Mouse (Mus musculus) monocyte, adult 5-6 weeks (primary cell): ENCODE data around the gene Cdk19. TPM values are rescaled to one million over a fixed set of nuclear protein-coding genes. Genes with fewer than 3 reads are reported as not detected.

Experiments
- ATAC-seq: fragments of 153-309, 156-312 bp; replicated peaks from 2 replicates; pipeline ENCODE4 v1.8.0; 2017; ENCODE audit warnings: mild to moderate bottlenecking; ENCODE audit not compliant: low TSS enrichment, insufficient number of reproducible peaks, severe bottlenecking, poor library complexity, low FRiP score
- total RNA-seq: library from RNA; stranded (forward); fragments of 200-1000, 200-491, 200-594 nt; gene quantifications from 3 replicates; pipeline ENCODE4 v1.2.3, GENCODE M21; 2017

The Cdk19 gene
- total RNA-seq, 1 experiment from 2014 or later, result 36.1 TPM

DNA sequence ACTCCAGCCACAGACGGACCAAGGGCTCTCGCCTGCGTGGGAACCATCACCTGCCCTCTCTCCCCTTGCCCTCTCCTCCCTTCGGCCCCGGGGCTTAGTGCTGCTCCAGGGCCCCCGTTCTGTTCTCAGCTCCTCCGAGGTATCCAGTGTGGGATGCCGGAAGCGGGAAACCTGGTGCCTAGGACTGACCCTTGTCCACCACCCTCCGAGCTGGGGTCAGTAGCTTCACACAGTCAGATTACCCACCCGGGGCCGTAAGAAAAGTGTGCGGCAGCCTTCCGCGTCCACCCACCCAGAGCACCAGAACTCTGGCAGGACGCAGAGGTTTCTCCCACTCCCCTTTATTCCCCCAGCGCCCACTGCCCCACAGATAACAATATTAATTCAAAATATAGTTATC lies 119.8 kb downstream of the Cdk19 start:
- no peak for ATAC-seq

DNA sequence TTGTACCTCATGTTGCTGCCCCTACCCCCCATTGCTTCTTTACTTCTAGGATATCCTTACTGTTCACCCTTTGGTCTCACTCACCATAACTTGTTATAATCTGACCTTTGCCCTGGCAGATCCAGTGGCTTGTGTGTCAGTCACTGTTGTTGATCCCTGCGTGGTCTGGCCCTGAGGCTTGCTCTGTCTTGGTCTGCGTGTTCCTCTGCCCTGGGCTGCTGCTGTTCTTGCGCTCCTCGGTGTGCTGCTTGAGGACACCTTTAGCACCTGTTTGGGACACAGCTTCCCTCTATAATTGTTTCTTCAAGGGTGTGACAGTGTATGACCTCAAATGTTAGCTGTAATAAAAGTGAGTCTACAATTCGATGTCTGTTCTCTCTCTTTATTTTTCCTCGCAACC lies 122.0 kb downstream of the Cdk19 start:
- no peak for ATAC-seq

DNA sequence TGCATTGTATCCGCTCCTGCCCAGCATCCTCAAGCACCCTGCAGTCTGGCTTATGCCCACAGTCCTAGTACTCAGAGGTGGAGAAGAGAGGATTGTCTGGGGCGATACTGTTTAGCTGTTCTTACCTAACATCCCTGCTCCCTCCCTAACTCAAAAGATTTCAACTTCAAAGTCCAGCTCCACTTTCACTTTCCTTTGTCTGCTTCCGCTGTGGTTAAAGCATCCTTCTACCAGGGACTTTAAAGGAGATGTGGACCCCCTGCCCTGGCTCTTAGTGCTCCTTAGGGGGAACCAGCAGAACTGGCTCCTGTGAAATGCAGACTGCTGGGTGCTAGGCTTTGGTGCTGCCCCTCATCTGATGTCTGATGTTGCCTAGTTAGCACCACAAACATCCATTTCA lies 122.9 kb downstream of the Cdk19 start:
- ATAC-seq, result peak; percentile 33; the same call in 1 of the 2 replicates

DNA sequence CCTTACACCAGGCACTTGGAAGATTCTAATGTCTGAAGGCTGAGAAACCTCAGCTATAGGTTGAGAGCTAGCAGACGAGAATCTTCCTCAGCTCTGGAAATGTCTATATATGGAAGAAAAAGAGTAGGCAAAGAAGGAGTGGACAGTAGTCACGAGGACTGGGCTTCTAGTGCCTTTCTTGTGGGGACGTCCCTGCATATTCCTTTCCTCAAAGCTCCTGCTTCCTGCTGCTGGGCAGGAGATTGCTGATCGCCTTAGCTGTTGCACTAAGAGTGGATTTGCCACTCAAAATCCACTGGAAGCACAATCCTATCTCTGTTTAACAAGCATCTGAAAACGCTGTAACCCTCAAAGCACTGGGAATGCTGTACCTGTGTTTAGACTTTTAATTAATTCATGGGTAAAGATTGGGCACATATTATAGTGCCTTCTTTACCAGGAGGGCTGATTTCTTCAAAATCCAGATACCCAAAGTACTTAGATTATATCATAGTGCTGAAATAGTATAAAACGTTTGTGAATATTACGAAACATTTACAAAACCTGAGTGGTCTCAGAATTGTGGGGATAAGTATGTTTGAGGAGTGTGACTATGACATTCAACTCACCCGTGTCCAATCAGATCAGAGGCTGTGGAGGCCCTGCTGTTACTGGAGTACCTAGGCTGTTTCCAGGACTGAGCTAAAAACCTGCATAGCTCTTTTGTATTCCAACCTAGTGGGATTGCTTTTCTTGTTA lies 128.0 kb downstream of the Cdk19 start:
- ATAC-seq, result no peak

DNA sequence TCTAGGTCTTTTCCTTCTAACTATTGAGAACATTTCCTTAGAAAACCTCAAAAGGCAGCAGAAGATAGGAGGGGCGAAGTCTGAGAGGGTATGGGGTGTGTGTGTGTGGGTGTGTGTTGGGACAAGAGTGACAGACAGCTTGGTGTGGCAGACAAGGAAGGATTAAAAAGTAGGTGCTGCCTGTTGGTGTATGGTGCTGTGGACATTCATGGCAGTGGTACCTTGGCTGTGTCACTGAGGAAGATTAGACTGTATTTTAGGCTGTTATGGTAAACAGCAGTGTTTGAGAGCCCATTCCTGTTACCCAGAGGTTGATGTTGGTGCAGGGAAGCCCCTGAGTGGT lies 128.5 kb downstream of the Cdk19 start:
- no peak for ATAC-seq

DNA sequence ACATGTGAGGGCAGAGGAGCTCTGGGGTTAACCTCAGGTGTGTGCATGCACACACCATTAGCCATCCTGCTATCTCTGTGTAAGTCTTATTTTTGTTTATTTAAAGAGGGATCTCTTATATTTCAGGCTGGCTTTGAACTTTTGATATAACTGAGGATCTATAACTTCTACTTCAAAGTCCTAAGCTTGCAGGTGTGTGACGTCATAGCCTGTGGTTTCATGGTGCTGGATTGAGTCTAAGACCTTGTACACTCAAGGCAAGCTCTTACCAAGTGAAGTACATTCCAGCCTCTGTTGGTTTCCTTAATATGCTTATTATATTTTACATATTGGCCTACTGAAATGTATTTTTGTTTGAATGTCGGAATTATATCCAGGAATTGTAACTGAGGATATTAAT lies 129.8 kb downstream of the Cdk19 start:
- no peak for ATAC-seq

DNA sequence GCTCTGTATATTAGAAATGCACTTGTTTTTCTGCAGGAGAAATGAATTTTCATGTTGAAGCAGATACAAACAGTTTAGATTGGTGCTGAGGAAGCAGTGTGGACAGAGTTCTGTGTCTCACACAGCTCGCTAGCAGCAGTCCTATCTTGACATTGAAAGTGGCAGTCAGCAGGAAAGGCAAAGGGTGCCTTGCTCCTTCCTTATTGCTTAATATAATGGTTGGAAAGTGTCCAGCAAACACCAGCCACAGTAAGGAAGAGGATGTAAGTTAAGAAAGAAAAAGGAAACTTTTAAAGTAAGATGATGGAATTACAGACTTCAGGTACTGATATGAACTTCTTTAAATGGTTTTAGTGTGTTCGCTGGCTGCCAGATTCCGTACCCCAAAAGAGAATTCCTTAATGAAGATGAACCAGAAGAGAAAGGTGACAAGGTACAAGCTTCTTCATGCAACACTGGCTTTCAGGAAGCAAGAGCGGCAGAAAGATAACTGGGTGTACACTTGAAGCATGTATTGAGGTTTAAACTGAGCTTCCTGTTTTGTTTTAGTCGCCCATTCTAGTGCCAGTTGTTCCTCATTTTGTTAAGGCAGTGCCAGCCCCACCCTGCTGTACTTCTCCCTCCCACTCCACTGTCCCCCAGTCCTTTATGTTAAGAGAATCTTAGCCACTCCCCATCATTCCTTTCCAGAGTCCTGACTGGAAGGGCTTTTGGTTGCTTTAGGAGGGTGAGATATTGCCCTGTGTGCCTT lies 137.3 kb downstream of the Cdk19 start:
- peak; percentile 91 for ATAC-seq

DNA sequence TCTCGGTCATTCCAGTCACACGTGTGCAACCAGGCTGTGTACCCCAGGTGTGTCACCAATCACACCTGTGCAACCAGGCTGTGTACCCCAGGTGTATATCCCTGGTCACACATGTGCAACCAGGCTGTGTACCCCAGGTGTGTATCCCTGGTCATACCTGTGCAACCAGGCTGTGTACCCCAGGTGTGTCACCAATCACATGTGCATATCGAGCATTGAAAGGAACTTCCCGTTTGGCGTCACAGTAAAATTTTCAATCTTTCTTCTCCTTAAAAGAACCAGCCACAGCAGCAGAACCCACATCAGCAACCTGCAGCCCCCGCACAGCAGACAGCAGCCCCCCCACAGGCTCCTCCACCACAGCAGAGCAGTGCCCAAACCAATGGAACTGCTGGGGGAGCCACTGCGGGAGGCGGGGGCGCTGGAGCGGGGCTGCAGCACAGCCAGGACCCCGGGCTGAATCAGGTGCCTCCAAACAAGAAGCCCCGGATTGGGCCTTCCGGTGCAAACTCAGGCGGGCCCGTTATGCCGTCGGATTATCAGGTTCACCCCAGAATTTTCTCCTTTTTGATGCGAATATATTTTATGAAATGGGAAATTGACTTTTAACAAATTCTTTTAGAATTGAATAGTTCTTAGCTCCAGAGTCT lies 138.2 kb downstream of the Cdk19 start:
- no peak for ATAC-seq

DNA sequence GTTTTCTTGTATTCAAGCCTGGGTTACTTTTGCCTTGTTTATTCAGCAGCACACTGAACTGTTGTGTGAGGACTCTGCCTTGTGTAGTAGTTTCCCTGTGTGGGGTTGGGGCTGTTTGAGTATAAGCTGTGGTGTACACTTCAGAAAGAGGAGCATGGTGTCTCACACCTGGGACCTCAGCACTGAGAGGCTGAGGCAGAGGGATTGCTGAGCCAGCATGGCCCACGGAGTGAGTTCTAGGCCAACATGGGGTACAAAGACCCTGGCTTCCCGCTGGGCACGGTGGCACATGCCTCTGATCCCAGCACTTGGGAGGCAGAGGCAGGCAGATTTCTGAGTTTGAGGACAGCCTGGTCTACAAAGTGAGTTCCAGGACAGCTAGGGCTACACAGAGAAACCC lies 139.3 kb downstream of the Cdk19 start:
- no peak for ATAC-seq

DNA sequence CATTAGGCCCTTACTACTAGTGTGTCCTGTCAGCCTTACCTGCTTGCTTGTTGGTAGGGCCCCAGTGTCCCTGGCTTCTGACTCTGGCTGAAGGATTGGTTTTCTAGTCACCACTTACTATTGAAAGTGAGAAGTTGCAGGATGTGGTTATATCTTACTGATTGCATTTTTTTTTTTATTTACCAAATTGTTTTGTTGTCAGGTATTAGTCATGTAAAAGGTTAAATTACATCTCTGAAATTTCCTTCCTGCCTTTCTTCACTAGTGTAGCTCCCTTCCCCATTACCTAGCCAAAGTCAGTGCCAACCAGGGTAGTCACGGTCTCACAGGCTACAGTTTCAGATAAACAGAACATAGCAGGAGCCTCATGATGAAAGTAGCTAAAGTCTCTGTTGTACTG lies 139.9 kb downstream of the Cdk19 start:
- no peak for ATAC-seq

DNA sequence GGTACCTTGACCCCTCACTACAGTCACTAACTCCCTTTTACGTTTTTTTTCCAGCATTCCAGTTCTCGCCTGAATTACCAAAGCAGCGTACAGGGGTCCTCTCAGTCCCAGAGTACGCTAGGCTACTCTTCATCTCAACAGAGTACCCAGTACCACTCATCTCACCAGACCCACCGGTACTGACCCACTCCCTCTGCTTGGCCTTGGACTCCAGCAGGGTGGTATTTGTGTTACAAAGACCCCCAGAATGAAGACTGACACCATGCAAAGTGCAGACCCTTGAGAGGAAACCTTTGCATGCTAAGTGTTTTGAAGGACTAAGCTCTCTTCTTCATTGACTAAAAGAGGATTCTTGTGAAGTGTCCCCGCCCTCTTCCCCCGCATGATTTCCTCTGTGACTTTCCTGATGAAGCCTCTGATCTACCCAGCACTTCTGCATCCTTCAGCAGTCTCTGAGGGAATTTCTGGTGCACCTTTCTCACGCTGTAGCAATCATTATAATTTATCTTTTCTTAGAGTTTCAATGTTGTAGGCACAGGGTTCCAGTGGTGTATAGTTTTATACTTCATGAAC lies 140.3 kb downstream of the Cdk19 start:
- ATAC-seq, result no peak

DNA sequence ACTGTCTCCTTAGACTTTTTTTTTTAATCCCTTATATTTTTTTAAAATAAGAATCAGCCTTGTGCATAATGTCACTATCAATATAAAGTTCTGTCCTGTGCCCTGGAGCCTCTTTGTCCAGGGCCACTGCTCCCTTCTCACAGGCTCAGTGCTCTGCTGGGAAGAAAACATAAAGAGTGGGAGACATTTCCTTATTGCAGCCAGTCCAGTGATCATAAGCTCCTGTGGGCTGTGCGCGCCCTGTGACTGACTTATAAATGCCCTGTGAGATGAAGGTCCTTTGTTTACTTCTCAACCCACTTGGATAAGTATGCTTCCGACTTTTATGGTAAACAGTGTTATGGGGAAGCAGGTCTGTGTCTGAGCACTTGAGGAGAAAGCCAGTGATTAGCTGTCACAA lies 142.2 kb downstream of the Cdk19 start:
- ATAC-seq, result no peak

DNA sequence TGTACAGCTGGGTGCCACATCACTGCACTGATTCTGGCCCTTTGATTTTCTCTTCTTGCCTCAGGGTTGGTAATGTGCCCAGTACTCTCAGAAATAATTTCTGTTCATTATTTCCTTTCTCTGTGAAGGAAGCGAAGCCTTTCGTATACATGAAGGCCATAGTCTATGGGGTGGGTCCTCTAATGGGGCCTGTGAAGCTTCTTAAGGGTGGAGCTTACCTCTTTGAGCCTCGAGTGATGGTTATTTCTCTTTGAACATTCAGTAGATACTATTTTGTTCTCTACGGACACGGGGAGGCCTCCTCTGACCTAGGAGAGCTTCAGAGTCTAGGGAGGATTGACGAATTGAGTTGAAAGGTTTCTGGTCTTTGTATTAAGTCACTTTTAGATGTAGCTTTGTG lies 142.9 kb downstream of the Cdk19 start:
- ATAC-seq, result no peak

DNA sequence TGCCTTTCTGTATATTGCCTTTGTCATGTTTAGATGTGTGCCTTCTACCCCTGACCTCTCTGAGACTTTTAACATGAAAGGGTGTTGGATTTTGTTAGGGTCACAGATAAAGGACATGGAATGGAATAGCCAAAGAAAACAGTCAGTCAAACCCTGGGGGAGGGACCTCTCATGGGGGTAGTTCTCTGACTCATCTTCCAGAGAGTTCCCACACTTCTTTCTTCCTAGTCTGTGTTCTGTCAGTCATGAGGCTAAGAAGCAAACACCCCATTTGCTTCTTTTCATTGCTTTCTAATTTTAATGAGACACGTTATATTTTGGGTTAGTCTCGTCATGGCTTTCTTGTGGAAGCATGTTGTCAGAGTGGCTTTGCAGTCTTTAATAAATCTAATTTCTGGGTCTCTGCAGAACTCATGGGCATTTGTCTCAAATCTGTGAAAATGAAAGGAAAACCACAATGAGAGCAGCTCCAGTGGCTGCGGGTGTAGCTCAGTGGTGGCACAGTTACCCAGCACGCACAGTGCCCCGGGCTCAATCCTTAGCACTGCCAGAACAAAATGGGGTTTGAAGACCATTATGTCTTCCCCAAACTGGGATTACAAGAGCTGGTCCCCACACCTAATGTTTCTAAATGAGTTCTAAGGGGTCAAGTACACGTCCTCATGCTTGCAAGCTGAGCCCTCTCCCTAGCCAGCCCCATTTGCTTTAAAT lies 149.9 kb downstream of the Cdk19 start:
- peak; percentile 56; the same call in 1 of the 2 replicates for ATAC-seq

DNA sequence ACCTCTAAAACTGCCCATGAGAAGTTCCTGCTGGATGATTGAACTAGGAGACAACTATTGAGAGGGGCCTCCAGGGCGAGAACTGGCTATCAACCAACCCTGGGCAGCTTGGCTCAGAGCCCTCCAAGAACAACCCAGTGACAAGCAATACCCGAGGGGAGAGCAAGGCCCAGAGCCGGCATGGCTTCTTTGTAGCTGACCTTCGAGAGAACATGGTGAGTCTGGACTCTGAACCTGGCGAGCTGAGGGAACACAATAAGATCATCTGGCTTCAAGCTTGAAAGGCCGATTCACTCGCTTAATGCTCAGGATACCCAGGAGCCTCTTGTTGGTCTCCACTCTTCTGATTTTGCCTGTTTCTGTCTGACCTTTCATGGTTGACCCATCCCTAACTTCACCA lies 151.8 kb downstream of the Cdk19 start:
- ATAC-seq, result no peak

DNA sequence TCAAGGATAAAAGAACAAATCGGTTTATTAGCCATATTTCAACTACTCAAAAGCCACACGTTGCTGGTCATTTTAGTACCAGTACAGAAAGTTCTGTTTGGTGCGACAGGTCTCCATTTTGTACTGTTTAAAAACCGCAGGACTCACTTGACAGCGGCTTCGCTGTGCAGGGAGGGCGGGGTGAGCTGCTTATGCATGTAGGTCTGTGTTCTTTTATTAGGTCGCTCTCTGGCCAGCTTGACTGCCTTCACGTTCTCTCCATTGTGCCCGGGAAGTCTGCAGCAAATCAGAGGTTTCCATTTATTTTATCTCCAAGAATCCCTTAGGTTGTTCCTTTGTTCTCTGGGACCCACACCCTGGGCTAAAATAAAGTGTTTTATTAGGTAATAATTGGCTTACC lies 152.4 kb downstream of the Cdk19 start:
- no peak for ATAC-seq

DNA sequence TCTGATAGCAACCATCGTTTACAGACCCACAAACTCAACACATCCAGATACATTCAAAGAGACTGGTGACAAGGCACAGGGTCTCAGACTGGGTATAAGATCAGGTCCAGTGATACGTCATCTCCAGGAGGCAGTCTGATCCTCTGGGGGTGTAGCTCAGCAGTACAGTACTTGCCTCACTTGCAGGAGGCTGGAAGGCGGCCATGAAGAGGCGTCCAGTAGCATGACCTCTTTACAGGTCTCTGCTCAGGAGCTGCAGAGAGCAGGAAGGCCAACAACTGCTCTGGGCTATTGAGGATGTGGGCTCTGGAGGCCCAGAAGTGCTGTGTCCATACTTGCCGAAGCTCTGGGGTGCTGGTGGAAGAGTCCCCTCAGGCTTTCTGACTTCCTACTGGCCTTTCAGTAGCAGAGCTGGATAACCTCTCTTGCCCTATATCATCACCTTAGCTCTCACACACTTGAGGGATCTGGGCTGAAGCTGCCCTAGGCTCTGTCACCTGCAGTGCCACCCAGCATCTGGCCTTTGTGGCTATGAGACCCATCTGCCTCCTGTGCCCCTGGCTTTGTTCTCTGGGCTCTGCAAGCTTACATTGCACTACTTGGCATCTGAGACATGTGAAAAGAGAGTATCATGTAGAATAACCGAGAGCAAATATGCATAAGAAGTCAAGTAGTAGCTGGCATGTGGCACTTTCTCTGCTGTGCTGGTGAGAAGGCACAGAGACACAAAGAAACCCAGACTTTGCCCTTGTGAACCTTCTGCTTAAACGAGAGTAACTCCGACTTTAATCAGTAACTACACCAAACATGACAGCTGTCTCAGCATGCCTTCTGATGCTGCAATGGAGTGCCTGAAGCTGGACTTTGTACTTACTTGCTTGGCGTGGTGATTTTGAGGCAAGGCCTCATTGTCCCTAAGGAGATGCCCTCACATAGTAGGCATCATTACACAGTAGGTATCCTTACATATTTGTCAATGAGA lies 155.1 kb downstream of the Cdk19 start:
- no peak for ATAC-seq
